Mouse (Mus musculus): ENCODE results near the gene Erg.

The Erg gene

DNA sequence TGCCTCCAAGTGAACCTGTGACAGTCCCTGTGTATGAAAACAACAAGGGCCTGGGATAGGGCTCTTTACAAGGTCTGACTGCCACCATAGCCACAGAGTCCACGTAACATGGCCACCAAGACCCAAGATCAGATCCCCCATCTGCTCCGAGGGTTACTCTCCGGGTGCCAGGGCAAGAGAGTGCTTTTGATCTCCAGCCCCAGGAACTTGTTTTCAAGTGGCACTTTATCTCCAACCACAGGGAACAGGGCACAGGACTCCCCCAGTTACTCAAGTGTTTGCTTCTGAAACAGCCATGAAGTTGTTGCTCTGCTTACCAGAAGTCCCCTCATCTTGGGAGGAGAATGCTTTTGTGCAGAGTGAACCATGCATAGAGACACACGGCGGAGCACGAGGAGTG lies 237.0 kb downstream of the Erg start:
- no peak for DNase-seq (ENCODE audit: low spot score)

DNA sequence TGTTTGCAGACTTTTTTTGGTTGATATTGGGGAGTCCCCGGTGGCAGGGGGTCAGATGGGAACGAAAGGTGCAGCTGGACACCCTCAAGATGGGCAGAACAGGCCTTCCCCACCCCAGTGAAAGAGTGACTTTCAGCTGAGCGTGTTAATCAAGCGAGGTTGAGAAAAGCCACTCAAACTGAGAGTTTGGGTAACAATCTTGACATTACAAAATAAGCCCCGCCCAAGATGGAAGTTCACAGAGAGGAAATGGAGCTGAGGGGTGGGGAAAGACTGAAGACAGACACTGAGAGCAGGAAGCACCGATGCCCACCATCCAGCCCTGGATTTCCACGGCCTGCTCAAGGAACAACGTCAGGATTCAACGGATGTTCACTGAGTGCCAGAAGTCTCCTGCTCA lies 237.8 kb downstream of the Erg start:
- no peak for DNase-seq (ENCODE audit: low spot score)

GRCm38 (mm10) chr16:95347202-95347601 lies 239.2 kb downstream of the Erg start:
- no peak for DNase-seq (ENCODE audit: low spot score)

DNA sequence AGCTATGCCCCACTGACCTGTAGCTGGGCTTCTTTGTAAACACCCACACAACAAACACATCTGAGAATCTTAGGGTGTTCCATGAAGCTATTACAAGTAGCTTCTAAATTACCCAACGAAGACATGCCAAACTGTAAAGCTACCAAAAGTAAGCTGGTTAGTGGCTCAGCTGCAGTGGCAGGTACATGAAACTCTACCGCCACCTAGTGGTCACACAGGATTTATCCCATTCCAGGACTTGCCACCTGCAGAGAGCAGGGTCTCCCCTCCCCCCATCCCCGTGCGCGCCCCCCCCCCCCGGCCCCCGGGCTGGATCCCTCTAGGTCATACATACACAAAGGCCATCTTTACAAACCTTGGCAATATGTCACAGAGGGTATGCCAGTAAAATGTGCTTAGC lies 240.5 kb downstream of the Erg start:
- DNase-seq (ENCODE audit: low spot score): peak; percentile 77

DNA sequence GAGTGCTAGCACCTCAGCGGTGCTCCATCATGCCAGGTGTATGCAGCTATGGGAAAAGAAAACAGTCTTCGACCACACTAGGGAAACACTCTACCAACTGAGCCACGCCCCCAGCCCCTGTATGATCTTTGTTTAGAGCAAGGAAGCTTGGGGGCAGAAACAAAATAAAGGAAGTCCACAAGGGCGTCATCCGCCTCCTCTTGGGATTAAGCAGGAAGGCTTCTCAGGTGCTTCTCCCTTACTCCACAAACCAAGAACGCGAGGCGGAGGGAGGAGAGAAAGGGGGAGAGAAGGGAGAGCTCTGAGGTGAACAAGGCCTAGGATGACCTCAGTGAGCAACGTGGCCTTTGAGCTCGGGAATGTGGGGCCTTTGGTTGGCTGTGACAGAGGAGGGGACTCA lies 241.4 kb downstream of the Erg start:
- DNase-seq (ENCODE audit: low spot score): no peak

DNA sequence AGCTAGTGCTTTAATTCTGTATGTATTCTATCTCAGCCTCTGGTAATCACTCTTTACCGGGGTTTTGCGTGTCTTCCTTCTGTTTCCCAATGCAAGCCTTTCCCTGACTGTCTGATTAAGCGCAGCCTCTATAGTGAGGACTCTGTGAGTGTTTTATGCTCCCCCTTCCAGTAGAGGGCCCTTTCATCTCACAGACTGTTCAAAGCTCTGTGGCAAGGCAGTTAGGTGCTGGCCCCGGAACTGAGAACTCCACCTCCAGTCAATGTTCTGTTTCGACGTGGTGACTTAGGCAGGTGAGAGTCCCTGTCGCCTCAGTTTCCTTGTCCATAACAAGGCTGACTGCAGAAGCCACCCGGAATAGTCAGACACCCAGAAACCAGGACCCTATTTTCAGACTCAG lies 244.4 kb downstream of the Erg start:
- no peak for DNase-seq (ENCODE audit: low spot score)

- DNase-seq (ENCODE audit: low spot score): peak; percentile 36
These were observed 245.3 kb downstream of the Erg start for GRCm38 (mm10) chr16:95340885-95341791.

- DNase-seq (ENCODE audit: low spot score): no peak
These were observed 254.2 kb downstream of the Erg start for GRCm38 (mm10) chr16:95332159-95332558.

DNA sequence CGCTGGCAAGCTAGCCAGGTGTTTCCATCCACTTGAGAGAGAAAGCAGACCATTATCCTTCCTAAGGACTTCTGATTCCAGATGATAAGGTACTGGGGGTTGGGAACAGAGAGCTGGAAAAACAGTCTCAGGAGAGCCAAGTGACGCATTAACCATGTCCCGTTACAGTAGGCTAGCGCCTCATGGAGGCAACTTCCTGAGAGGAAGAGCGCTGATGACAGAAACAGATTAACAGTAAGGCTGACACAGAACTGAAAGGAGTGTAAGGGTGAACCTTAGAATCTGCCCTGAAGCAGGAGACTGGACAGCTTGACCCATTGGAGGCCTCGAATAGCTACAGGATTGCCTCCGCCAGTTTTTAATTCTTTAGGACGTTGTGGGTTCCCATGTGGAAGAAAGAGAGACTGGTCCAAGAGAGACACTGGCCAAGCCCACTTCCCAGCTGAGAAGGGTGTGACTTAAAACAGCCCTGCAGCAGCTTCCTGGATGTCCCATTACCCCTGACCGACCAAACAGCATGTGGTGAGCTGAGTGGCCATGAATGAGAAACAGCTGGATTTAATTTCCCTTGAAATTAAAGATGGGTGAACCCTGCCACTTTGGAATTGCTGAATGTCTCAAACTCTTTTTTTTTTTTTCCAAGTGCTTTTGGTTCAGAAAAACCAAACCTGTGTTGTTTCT lies 264.3 kb downstream of the Erg start:
- DNase-seq (ENCODE audit: low spot score): peak; percentile 20

Measured in adipocyte (in vitro differentiated cells).